Mouse (Mus musculus): ENCODE measurements around the gene Rnf7.
"Not testable (repeated sequence)": the region's sequence is repeated elsewhere in the genome, so short reads cannot be mapped to it uniquely, and the experiment has no call there.

- not testable (repeated sequence) for TF ChIP-seq TAL1, GATA1 (IDR thresholded peaks at IDR 0.05; ENCODE audit: low read length)
Measured at GRCm38 (mm10) chr9:96487869-96488268, 9.4 kb upstream of the Rnf7 start.
